Mouse (Mus musculus): Measurements from ENCODE around the gene Gm49361. TPM values are rescaled to one million over a fixed set of nuclear protein-coding genes. Genes with fewer than 3 reads are reported as not detected.
"Not testable (repeated sequence)": the region's sequence is repeated elsewhere in the genome, so short reads cannot be mapped to it uniquely, and the experiment has no call there.

Gm49361 gene
- polyA plus RNA-seq, 1 experiment from 2014 or later, result not detected

GRCm38 (mm10) chr14:57691316-57691715, 54.6 kb downstream of the Gm49361 start:
- DNase-seq (ENCODE audit: low spot score), result no peak

- no peak for DNase-seq (ENCODE audit: low spot score)
Measured at GRCm38 (mm10) chr14:57690681-57691080, 55.2 kb downstream of the Gm49361 start.

GRCm38 (mm10) chr14:57688066-57688465, 57.8 kb downstream of the Gm49361 start:
- not testable (repeated sequence) for DNase-seq (ENCODE audit: low spot score)

GRCm38 (mm10) chr14:57687441-57687840, 58.5 kb downstream of the Gm49361 start:
- DNase-seq (ENCODE audit: low spot score), result no peak

- no peak for DNase-seq (ENCODE audit: low spot score)
Measured at GRCm38 (mm10) chr14:57686647-57687046, 59.3 kb downstream of the Gm49361 start.

- DNase-seq (ENCODE audit: low spot score), result peak; percentile 62
Measured at GRCm38 (mm10) chr14:57684579-57684978, 61.3 kb downstream of the Gm49361 start.

GRCm38 (mm10) chr14:57682751-57683150, 63.2 kb downstream of the Gm49361 start:
- no peak for DNase-seq (ENCODE audit: low spot score)

- DNase-seq (ENCODE audit: low spot score), result peak; percentile 83
Measured at GRCm38 (mm10) chr14:57679958-57680535, 65.9 kb downstream of the Gm49361 start.

- no peak for DNase-seq (ENCODE audit: low spot score)
Measured at GRCm38 (mm10) chr14:57679523-57679922, 66.4 kb downstream of the Gm49361 start.

- no peak for DNase-seq (ENCODE audit: low spot score)
Measured at GRCm38 (mm10) chr14:57675481-57675880, 70.4 kb downstream of the Gm49361 start.

GRCm38 (mm10) chr14:57665628-57665950, 80.3 kb downstream of the Gm49361 start:
- no peak for DNase-seq (ENCODE audit: low spot score)

GRCm38 (mm10) chr14:57664822-57665627, 80.9 kb downstream of the Gm49361 start, which contains the start of gene Xpo4:
Gene Xpo4 (minus strand): TSS chr14:57665430.
- DNase-seq (ENCODE audit: low spot score), result peak; percentile 89

GRCm38 (mm10) chr14:57664311-57664821, 81.5 kb downstream of the Gm49361 start:
- DNase-seq (ENCODE audit: low spot score), result peak; percentile 7

GRCm38 (mm10) chr14:57663630-57664029, 82.3 kb downstream of the Gm49361 start:
- no peak for DNase-seq (ENCODE audit: low spot score)

- DNase-seq (ENCODE audit: low spot score), result peak; percentile 9
Measured at GRCm38 (mm10) chr14:57658301-57658700, 87.6 kb downstream of the Gm49361 start.

- no peak for DNase-seq (ENCODE audit: low spot score)
Measured at GRCm38 (mm10) chr14:57657500-57657899, 88.4 kb downstream of the Gm49361 start.

- DNase-seq (ENCODE audit: low spot score), result not testable (repeated sequence)
Measured at GRCm38 (mm10) chr14:57656519-57656918, 89.4 kb downstream of the Gm49361 start.

- DNase-seq (ENCODE audit: low spot score), result no peak
Measured at GRCm38 (mm10) chr14:57649501-57649900, 96.4 kb downstream of the Gm49361 start.

- DNase-seq (ENCODE audit: low spot score), result no peak
Measured at GRCm38 (mm10) chr14:57646155-57646554, 99.7 kb downstream of the Gm49361 start.

- no peak for DNase-seq (ENCODE audit: low spot score)
Measured at GRCm38 (mm10) chr14:57639153-57639552, 106.8 kb downstream of the Gm49361 start.

GRCm38 (mm10) chr14:57634141-57634540, 111.8 kb downstream of the Gm49361 start:
- DNase-seq (ENCODE audit: low spot score), result no peak

GRCm38 (mm10) chr14:57629595-57629994, 116.3 kb downstream of the Gm49361 start:
- DNase-seq (ENCODE audit: low spot score), result no peak

GRCm38 (mm10) chr14:57622934-57623333, 123.0 kb downstream of the Gm49361 start:
- no peak for DNase-seq (ENCODE audit: low spot score)

Measured in thymus, postnatal 0 days (tissue).